Mouse (Mus musculus) lung, postnatal 0 days (tissue): ENCODE results near the gene Psap. TPM values are rescaled to one million over a fixed set of nuclear protein-coding genes. Genes with fewer than 3 reads are reported as not detected.

Source experiments
- ATAC-seq: fragments of 200-750 bp; cut with Nextera tagmentation; 2 replicates; pipeline ENCODE4 v1.8.0; 2017; ENCODE audit warnings: moderate library complexity
- DNase-seq: peaks from one replicate; pipeline ENCODE4 v3.0.0-alpha.2; 2016; ENCODE audit warnings: low spot score
- H3K27ac ChIP-seq: fragments of 300-500 bp; sonication (generic); 2 replicates; pipeline ENCODE4 v1.5.1; 2014; ENCODE audit warnings: antibody characterized with exemption, mild to moderate bottlenecking, low read length, mixed read lengths
- H3K27me3 ChIP-seq: fragments of 300-500 bp; sonication (generic); replicated peaks from 2 replicates; pipeline ENCODE4 v1.6.1; 2014; ENCODE audit warnings: low read length, mixed read lengths; ENCODE audit not compliant: insufficient read depth
- H3K36me3 ChIP-seq: fragments of 300-500 bp; sonication (generic); 2 replicates; pipeline ENCODE4 v1.6.1; 2014; ENCODE audit warnings: low read length, mixed read lengths; ENCODE audit not compliant: insufficient read depth
- H3K4me1 ChIP-seq: fragments of 300-500 bp; sonication (generic); 2 replicates; pipeline ENCODE4 v1.6.1; 2014; ENCODE audit warnings: antibody characterized with exemption, low read depth, low read length, mixed read lengths; ENCODE audit not compliant: insufficient read depth
- H3K4me2 ChIP-seq: fragments of 300-500 bp; sonication (generic); replicated peaks from 2 replicates; pipeline ENCODE4 v1.6.1; 2014; ENCODE audit warnings: low read depth, mild to moderate bottlenecking, low read length, moderate library complexity, mixed read lengths
- H3K4me3 ChIP-seq: fragments of 300-500 bp; sonication (generic); 2 replicates; pipeline ENCODE4 v1.5.1; 2014; ENCODE audit warnings: low read depth, low read length
- H3K9ac ChIP-seq: fragments of 300-500 bp; sonication (generic); replicated peaks from 2 replicates; pipeline ENCODE4 v1.6.1; 2014; ENCODE audit warnings: low read depth, mild to moderate bottlenecking
- H3K9me3 ChIP-seq: fragments of 300-500 bp; sonication (generic); 2 replicates; pipeline ENCODE4 v1.6.1; 2016; ENCODE audit warnings: low read length, mixed read lengths
- CTCF ChIP-seq: IDR thresholded peaks from 2 replicates; pipeline ENCODE4 v1.5.1; 2016; ENCODE audit warnings: antibody characterized with exemption, mild to moderate bottlenecking
- EP300 ChIP-seq: IDR thresholded peaks from 2 replicates; pipeline ENCODE4 v1.6.1; 2016; ENCODE audit warnings: antibody characterized with exemption, mild to moderate bottlenecking, control low read depth
- WGBS: fragments of 180-500 bp; shearing (Covaris S2); extraction: QIAGEN DNeasy Blood & Tissue Kit; methylation state at CpG from one replicate; pipeline ENCODE4 v1.1.7; 2014; 5-methylcytosine and 5-hydroxymethylcytosine counted together
- polyA plus RNA-seq: library from polyadenylated mRNA; unstranded; fragments of >200 nt; fragmentation: Nextera tagmentation; extraction: Ambion mirVana; gene quantifications from 2 replicates; pipeline ENCODE4 v1.2.1, GENCODE M21; 2015

Gene Psap
- polyA plus RNA-seq, 1 experiment from 2014 or later, result 120 TPM

DNA sequence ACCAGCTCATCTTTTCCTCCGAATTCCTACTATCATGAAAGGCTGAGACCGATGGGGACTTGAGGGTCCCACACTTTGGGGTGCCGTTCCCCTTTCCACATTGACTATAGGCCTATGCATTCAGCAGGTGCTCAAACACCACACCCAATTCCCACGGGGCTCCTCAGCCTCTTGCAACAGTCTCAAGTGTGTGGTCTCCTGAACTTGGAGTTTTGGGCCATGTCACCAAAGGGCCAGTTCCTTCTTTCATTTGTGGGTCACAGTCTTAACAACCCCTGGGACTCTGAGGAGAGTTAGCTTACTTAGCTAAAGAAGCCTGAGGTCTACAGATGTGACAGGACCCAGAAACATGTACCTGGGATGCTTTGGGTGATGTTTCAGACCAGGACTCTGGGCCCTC lies 38.7 kb downstream of the Psap start:
- no peak overlapping the region for H3K27ac ChIP-seq
- no peaks in the 10 kb centered on the region for H3K4me1 ChIP-seq
- no peak for TF ChIP-seq EP300
- TF ChIP-seq CTCF, result no peak
- H3K36me3 ChIP-seq, result no peaks in the 10 kb centered on the region
- H3K9ac ChIP-seq, result no peak overlapping the region
- DNase-seq (no peak), ATAC-seq (no peak)
- no peaks in the 10 kb centered on the region for H3K27me3 ChIP-seq
- no peaks in the 10 kb centered on the region for H3K9me3 ChIP-seq
- H3K4me3 ChIP-seq, result no peak overlapping the region
- H3K4me2 ChIP-seq, result no peak overlapping the region
- 81% methylated on average over 4 of the region's 4 CpGs for WGBS

DNA sequence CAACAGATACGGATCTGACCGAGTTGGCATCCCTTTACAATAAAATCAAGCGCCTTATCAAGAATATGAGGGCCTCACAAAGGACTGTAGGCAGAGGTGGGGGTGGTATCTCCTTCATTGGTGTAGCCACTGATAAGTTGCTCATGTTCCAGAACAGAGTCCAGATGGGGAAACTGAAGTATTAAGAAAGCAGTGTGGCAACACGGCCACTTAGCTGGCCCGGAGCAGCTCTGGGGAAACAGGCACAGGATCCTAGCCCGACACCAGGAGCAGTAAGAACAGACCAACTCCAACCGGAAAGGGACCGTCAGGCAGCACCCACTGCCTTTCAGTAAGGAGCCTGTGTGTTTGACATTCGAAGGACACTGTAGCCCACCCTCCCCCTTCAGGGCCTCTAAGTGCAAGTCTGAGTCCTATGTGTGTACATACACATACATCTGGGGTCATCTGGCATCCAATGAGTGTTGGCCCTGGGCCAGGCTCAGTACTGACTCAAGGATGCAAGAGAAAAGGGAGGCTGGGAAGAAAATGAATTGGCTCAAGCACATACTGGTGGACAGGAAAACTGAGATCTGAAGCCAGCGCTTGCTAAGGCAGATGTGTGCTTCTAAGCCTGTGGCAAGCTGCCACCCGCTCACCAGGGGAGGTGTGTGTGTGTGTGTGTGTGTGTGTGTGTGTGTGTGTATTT lies 51.7 kb downstream of the Psap start:
- peak; percentile 87 for ATAC-seq

DNA sequence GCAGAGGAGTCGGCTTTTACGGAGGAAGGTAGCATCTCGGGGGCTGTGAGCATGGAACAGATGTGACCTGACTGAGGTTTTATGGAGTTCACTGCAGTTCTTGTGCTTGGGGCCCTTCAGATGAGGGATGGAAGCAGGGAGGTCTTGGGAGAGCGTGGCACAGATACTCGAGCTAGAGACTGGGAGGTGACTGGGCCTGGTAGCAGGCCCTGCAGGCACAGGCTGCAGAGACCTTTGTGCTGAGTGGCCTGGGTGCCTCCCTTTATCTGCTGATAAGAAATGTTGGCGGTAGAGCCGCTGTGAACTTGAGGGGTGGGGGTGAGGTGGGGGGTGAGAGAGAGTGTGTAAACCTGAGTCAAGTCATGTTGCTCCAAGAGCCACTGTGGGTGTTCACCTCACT lies 57.2 kb downstream of the Psap start:
- no peaks in the 10 kb centered on the region for H3K9me3 ChIP-seq
- no peaks in the 10 kb centered on the region for H3K4me1 ChIP-seq
- DNase-seq, result no peak
- no peaks in the 10 kb centered on the region for H3K27me3 ChIP-seq
- H3K4me3 ChIP-seq, result no peak overlapping the region
- H3K4me2 ChIP-seq, result no peak overlapping the region
- TF ChIP-seq EP300 (no peak), CTCF (no peak)
- no peak overlapping the region for H3K9ac ChIP-seq
- no peak overlapping the region for H3K27ac ChIP-seq
- no peaks in the 10 kb centered on the region for H3K36me3 ChIP-seq
- 58% methylated on average over 7 of the region's 7 CpGs for WGBS
- no peak for ATAC-seq

More for the DNA sequence above, 51.7 kb downstream of the Psap start:
- Histone ChIP-seq H3K4me3 (no peak overlapping the region), H3K4me1 (no peaks in the 10 kb centered on the region), H3K4me2 (no peak overlapping the region), H3K36me3 (no peaks in the 10 kb centered on the region), H3K27ac (no peak overlapping the region), H3K9ac (no peak overlapping the region), H3K27me3 (no peaks in the 10 kb centered on the region), H3K9me3 (no peaks in the 10 kb centered on the region)
- DNase-seq, result peak; percentile 74
- WGBS, result 35% methylated on average over 11 of the region's 11 CpGs
- no peak for TF ChIP-seq CTCF
- TF ChIP-seq EP300, result no peak

DNA sequence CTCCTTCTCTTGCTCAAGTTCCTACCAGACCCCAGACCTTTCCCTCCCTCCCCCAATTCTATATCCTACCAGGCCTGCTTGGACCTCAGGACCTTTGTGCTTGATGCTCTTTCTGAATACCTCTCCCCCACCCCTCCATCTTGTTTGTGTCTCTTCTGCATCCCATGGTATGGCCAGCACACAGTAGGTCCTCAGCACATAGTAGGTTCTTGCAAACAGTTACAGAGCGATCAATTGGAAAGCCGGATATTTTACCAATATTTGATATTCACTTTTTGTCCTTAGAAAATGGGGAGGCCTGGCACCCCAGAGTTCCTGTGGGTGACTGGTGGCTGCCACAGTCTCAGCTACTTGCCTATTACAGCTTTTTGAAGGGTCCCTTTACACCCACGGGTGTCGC lies 57.6 kb downstream of the Psap start:
- ATAC-seq, result no peak
- H3K4me3 ChIP-seq, result no peak overlapping the region

DNA sequence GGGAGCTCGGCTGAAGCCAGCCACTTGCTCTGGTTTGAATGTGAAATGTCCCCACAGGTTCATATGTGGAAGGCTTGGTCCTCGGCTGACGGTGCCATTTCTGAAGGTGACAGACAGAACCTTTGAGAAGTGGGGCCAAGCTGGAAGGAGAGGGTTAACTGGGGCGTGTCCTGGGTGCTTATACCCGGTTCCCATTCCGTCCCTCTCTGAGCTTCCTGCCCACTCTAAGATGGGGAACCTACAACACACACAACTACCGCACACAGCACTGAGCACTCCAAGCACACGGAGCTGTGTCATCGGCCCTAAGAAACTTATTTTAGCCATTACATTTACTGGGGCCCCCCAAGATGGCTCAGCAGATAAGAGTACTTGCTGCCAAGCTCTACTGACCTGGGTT lies 64.1 kb downstream of the Psap start:
- DNase-seq (no peak), ATAC-seq (no peak)
- H3K4me1 ChIP-seq, result peaks cover 7% of the 10 kb centered on the region
- no peaks in the 10 kb centered on the region for H3K36me3 ChIP-seq
- TF ChIP-seq EP300 (no peak), CTCF (no peak)
- no peak overlapping the region for H3K4me3 ChIP-seq
- H3K9me3 ChIP-seq, result no peaks in the 10 kb centered on the region
- H3K27ac ChIP-seq, result no peak overlapping the region
- H3K27me3 ChIP-seq, result no peaks in the 10 kb centered on the region
- 64% methylated on average over 9 of the region's 9 CpGs for WGBS
- H3K9ac ChIP-seq, result no peak overlapping the region
- H3K4me2 ChIP-seq, result no peak overlapping the region

More for the DNA sequence above, 57.6 kb downstream of the Psap start:
- Histone ChIP-seq H3K9me3 (no peaks in the 10 kb centered on the region), H3K27me3 (no peaks in the 10 kb centered on the region), H3K9ac (no peak overlapping the region), H3K4me1 (no peaks in the 10 kb centered on the region), H3K4me2 (no peak overlapping the region), H3K27ac (no peak overlapping the region), H3K36me3 (no peaks in the 10 kb centered on the region)
- no peak for DNase-seq
- TF ChIP-seq CTCF, result no peak
- WGBS, result 92% methylated on average over 4 of the region's 4 CpGs

DNA sequence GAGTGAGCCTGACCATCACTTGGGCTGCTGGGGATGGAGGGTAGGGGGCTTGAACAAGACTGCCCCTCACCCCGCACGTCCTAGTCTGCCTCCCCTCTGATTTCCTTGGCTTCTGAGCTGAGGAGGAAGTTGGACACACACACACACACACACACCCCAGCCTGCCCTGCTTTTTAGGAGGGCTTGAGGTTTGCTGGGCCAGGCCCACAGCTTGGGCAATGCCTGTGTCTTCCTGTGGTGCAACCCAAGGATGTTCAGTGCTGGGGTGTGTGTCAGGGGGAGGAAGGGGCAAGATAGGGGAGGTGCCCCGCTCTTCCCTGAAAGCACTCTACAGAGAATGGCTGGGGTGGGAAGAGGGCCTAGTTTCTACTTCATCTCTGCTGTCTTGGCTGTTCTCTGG lies 66.7 kb downstream of the Psap start:
- H3K4me3 ChIP-seq, result no peak overlapping the region
- peaks cover 13% of the 10 kb centered on the region for H3K4me1 ChIP-seq
- H3K27ac ChIP-seq, result no peak overlapping the region
- no peaks in the 10 kb centered on the region for H3K36me3 ChIP-seq
- ATAC-seq, result no peak
- H3K27me3 ChIP-seq, result no peaks in the 10 kb centered on the region
- TF ChIP-seq EP300 (no peak), CTCF (no peak)
- 64% methylated on average over 3 of the region's 3 CpGs for WGBS
- H3K9ac ChIP-seq, result no peak overlapping the region
- H3K4me2 ChIP-seq, result no peak overlapping the region
- DNase-seq, result peak; percentile 53
- no peaks in the 10 kb centered on the region for H3K9me3 ChIP-seq
